Mouse (Mus musculus) megakaryocyte, embryonic 14.5 days (primary cell): ENCODE data around the gene Klhl29.

Experiments used
- FLI1 ChIP-seq: IDR thresholded peaks from 2 replicates; pipeline ENCODE4 v1.6.1; 2012; ENCODE audit warnings: low read length, inconsistent platforms, mixed read lengths
- GATA1 ChIP-seq: IDR thresholded peaks from 3 replicates; pipeline ENCODE4 v1.6.1; 2012; ENCODE audit warnings: mixed read lengths, low read length, inconsistent platforms, borderline replicate concordance

GRCm38 (mm10) chr12:5258779-5259178, 116.7 kb downstream of the Klhl29 start:
- TF ChIP-seq FLI1 (no peak), GATA1 (no peak)
